Mouse (Mus musculus) lung, postnatal 10 days (tissue): ENCODE results near the gene Fhod1.

ENCODE experiments used
- DNase-seq: peaks from one replicate; pipeline ENCODE4 v3.0.0; 2021

Fhod1 gene

DNA sequence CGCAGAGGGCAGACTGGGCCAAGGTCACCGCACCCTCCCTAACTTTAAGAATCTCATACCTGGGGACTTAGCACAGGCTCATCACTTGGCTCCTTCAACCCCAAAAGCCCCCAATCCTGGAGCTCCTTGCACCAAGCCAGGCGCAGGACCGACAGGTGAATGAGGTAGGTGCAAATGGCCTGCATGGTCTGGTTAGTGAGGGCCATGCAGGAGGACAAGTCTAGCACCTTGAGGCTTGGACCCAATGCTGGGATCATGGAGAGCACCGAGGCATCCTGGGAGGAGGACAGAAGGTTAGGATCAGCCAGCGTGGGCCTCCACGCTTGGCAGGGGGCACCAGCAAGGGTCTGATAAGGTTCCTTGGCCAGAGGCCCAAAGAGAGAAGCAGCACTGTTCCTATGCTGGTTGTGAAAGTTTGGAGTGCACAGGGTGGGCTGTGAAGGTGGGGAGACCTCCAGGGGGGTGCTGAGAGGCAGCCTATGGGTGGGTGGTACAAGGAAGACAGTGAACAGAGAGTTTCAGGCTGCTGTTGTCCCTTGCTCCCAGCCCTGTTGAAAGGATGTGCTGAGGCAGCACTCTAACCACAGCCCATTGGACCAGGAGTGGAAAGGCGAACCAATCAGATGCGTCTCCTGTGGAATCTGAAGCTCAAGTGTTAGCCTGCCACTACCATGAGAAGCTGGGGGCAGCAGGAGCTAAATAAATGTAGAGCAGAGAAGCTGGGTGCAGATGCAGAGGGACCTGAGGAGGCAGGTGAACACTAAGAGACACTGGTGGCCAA, 33.9 kb downstream of the Fhod1 start:
- DNase-seq = no peak

DNA sequence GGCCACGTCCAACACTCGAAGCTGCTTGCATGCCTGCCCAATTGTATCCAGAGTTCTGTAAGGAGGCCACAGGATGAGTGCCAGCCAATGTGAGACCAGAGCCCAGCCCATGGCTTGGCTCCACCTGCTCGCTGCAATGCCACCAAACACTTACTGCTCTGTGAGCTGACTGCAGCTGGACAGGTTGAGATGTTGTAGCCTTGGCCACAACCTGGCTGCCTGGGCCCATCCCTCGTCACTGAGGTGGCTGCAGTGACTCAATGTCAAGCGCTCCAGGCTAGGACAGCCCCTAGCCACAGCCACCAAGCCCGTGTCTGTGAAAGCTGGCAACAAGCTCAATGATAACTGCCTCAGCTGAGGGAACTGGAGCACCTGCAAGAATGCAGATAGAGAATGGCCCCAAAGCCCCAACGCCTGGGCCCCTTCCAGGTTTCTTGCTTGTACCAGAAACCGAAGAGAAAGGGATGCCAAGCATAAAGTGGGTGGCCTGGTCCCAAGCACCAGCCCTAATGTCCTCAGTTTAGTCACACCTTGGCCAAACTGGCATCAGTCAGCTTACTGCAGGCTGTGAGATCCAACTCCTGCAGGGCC, 34.8 kb downstream of the Fhod1 start:
- no peak for DNase-seq

- no peak for DNase-seq
Observed at GRCm38 (mm10) chr8:105311718-105312117, 36.0 kb downstream of the Fhod1 start.

DNA sequence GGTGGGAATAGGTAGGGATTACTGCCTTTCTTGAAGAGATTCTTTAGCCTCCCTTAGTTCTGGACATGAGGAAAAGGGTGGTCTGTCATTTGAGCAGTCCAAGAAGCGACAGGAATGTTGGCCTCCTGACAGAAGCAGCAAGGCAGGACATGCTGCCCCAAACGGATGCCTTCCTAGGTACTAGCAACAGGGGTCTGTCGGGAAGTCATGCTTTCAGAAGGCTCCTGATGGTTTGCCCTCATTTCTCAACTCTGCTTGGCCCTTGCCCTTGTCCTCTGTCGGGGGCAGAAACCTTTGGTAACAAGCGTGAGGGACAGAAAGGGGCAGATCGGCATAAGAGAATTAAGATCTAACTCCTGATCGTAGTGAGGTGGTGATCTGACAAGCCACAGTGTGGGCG, 37.6 kb downstream of the Fhod1 start:
- DNase-seq = no peak

DNA sequence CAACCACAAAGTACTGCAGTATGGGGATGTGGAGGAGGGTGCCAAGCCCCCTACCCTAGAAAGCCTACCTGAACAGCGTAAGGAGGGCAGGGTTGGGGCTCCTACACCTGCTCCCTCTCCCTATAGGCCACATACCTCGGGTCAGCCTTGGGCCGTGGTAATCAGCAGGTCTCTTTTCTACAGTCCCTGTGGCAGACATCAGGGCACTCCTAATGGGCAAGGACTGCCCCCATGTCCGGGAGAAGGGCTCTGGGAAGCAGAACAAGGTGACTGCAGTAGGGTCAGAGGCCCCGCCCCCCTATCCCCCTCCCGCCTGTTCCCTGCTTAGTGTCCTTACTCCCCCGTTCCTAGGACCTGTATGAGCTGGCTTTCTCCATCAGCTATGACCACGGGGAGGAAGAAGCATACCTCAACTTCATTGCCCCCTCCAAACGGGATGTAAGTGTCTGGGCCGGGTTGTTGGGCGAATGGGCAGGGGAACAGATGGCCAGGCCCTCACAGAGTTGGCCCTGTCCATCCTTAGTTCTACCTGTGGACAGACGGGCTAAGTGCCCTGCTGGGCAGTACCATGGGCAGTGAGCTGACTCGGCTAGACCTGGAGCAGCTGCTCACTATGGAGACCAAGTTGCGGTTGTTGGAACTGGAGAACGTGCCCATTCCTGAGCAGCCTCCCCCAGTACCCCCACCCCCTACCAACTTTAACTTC, 38.5 kb downstream of the Fhod1 start:
- no peak for DNase-seq

DNA sequence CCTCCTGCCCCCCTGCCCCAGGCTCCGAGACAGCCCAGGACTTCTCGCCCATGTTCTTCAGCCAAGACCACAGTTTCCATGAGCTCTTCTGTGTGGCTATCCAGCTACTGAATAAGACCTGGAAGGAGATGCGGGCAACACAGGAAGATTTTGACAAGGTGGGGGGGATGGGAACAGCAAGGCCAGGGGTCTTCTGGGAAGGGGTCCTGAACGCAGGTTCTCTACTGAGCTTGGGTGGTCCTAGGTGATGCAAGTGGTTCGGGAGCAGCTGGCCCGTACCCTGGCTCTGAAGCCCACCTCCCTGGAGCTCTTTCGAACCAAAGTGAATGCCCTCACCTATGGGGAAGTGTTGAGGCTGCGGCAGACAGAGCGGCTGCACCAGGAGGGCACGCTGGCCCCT, 39.3 kb downstream of the Fhod1 start:
- DNase-seq = no peak

GRCm38 (mm10) chr8:105307670-105308069, 40.1 kb downstream of the Fhod1 start:
- DNase-seq = no peak

- no peak for DNase-seq
Observed at GRCm38 (mm10) chr8:105306146-105306691, 41.5 kb downstream of the Fhod1 start.

GRCm38 (mm10) chr8:105305211-105306145, 42.3 kb downstream of the Fhod1 start, which contains the start of gene Elmo3:
Gene Elmo3, plus strand, starts transcription at chr8:105305601.
- DNase-seq = peak; percentile 85

GRCm38 (mm10) chr8:105304325-105305210, 43.2 kb downstream of the Fhod1 start:
- no peak for DNase-seq

- DNase-seq = no peak
Observed at GRCm38 (mm10) chr8:105303874-105304273, 43.9 kb downstream of the Fhod1 start.

DNA sequence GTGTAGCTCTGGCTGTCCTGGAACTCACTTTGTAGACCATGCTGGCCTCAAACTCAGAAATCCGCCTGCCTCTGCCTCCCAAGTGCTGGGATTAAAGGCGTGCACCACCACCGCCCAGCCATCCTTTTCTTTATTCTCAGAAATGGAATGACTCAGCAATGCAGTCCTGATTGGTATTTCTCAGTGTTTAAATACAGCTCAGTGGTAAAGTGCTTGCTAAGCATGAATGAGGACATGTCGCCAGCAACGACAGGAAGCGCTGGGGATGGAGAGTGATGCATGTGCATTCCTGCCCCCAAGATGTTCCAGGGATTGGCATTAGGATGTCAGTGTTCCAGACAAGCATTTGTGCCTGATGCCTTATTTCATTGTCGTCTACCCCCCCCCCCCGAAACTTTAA, 44.4 kb downstream of the Fhod1 start:
- DNase-seq = no peak

GRCm38 (mm10) chr8:105299962-105300361, 47.8 kb downstream of the Fhod1 start:
- no peak for DNase-seq

DNA sequence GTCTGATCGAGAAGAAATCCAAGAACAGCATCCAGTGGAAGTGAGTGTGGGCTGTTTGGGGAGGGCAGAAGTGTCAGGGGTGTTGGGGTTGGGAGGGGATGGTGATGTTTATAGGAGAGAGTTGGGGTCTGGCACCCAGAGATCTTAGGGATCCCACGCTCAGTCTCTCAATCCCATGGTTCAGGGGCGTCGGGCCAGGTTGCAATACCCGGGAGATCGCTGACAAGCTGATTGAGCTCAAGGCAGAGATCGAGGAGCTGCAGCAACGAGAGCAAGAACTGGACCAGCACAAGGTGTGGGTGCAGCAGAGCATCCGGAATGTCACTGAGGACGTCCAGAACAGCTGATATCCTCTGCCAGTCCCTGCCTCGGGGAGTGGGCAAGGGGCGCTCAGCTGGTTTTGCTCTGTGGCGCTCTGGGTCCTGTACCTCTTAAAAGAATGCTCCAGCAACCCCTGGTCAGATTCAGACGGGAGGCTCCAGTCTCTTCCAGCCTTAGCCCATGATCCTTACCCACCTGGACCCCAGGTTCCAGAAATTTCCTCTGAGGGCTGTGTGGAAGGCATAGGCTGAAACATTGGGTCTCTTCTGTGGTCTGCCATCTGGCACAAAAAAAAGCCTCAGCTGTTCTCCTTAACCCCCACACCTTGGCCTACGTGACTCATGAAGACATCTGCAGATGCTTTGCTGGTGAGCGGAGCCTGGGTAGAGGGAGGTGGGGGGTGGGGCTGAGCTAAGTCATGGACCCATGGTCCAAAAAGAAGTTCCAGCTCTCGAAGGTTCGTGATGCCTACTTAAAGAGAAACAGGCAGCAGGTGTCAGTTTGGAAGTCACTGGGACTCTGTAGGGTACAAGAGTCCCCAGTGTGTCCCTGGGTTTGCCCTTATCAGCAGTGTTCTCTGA, 49.2 kb downstream of the Fhod1 start:
- no peak for DNase-seq

DNA sequence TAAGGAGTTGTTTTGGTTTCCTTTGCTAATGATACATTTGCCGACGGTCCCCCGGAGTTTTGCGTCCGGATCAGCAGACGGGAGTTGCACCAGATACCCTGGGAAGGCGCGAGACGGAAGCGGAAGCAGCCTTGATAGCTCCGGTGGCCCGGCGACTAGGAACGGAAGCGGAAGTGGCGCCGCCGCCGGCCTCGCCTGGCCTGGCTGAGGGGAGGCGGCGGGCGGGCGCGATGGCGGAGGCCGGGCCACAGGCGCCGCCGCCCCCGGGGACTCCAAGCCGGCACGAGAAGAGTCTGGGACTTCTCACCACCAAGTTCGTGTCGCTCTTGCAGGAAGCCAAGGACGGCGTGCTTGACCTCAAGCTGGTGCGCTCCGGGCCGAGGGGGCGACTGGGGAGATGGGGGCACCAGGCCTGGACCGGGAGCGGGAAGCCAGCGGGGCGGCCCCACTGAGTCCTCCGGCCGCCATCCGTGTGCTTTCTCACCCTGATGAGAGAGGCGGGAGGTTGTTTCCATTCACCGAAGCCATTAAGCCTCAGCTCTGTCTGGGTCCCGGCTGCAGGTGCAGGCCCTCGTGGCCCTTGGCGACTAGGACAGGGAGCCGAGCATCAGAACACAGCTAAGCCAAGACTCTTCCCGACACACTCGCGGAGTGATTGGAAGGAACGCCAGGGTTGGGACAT, 50.1 kb downstream of the Fhod1 start, which contains the start of gene E2f4:
Gene E2f4 (plus strand): TSS at position 153 of the 682 bp plus-strand sequence.
- peak; percentile 95 for DNase-seq

DNA sequence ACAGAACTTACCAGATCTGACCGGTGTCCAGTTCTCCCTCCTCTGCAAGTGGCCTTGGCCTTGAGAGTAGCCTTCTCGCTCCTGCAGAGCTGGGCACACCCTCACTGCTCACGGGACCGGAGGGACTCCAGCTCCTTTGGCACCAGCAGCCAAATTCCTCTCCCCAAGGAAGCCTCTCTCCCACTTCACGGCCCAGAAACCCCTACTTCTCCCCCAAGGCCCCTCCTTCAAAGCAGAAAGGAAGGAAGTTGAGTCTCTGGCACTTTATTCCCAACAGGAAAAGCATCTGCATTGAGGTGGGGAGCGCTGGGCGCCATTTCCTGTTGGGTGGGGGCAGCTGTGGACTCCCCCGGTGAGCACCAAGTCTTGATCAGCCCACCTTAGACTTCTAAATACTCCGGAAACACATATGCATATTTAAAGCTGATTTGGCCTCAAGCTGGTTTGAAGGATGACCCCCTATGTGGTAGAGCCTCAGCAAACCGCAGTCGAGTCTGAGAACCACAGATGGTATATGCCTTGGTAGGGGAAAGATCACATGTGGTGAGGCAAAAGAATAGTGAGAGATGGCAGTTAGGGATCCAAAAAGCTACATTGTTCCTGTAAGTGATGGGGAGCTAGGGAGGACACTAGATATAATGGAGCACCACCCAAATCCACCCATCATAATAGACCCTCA, 51.7 kb downstream of the Fhod1 start, which contains the start of gene Exoc3l:
Gene Exoc3l (minus strand): TSS at position 207 of the 679 bp plus-strand sequence.
- peak; percentile 61 for DNase-seq

GRCm38 (mm10) chr8:105295256-105295655, 52.5 kb downstream of the Fhod1 start:
- DNase-seq = no peak

GRCm38 (mm10) chr8:105294776-105295175, 53.0 kb downstream of the Fhod1 start:
- DNase-seq = no peak

DNA sequence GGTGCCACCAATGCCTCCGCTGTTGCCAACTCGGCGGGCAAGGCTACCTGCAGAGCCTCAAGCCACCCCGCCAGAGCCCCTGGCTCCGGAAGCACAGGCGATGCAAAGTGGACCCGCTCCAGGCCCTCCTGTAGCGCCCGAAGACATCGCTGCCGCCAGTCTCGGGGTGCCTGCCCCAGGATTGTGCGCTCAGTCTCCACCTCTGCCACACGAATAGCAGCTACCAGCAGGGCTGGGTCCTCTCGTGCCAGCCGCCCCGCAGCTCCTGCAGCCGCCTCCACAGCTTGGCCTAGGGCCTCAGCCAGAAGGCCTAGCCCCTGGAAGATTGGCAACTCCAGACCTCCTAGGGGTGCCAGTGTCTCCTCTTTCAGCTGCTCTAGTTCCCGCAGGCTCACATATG, 54.3 kb downstream of the Fhod1 start:
- DNase-seq = no peak
